Mouse (Mus musculus): ENCODE results near the gene Ankra2. TPM values are rescaled to one million over a fixed set of nuclear protein-coding genes. Genes with fewer than 3 reads are reported as not detected.
A peak's percentile ranks its signal among the peaks of the same experiment; 100 is the strongest.

Gene Ankra2
- polyA plus RNA-seq, 1 experiment from 2014 or later, result 97.6 TPM

DNA sequence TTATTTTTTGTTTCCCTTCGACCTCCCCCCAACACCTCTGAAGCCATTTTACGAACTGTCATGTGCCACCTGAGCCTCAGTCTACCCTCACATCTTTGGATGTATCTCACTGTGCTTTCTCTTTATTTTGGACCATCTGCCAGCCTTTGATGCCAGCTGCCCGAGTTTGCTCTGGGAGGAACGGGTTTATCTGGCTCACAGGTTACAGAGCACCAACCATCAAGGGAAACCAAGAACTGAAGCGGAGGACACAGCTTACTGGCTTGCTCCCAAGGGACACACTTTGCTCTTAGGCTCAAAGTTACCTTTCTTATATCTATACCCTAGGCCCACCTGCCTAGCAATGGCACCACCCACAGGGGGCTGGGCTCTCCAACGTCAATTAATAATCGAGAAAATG is 17.5 kb upstream of the Ankra2 start:
- H3K4me3 ChIP-seq (replicated peaks; ENCODE audit: low read depth, low read length), result no peak overlapping the region
- ATAC-seq (ENCODE audit: low FRiP score, low TSS enrichment), result no peak
- H3K4me1 ChIP-seq (ENCODE audit: control insufficient read depth, insufficient read depth, low read length), result 0 out of 2 replicates have a peak, but pooled peaks cover 4% of the 10 kb centered on the region
- 69% methylated on average over 7 of the region's 7 CpGs for WGBS
- DNase-seq, result no peak
- H3K4me2 ChIP-seq (ENCODE audit: low read length), result no peak overlapping the region
- peaks cover 32% of the 10 kb centered on the region for H3K36me3 ChIP-seq (ENCODE audit: control insufficient read depth, insufficient read depth, low read length)
- H3K27me3 ChIP-seq (ENCODE audit: control insufficient read depth, insufficient read depth, low read length), result no peaks in the 10 kb centered on the region
- no peak overlapping the region for H3K27ac ChIP-seq (replicated peaks; ENCODE audit: low read depth, low read length)
- no peak overlapping the region for H3K9ac ChIP-seq (replicated peaks; ENCODE audit: low read length)
- H3K9me3 ChIP-seq (ENCODE audit: control insufficient read depth, low read length), result no peaks in the 10 kb centered on the region

- Histone ChIP-seq H3K4me3 (replicated peaks; ENCODE audit: low read depth, low read length) (no peak overlapping the region), H3K27ac (replicated peaks; ENCODE audit: low read depth, low read length) (no peak overlapping the region), H3K4me2 (ENCODE audit: low read length) (no peak overlapping the region), H3K27me3 (ENCODE audit: control insufficient read depth, insufficient read depth, low read length) (no peaks in the 10 kb centered on the region), H3K9me3 (ENCODE audit: control insufficient read depth, low read length) (no peaks in the 10 kb centered on the region), H3K36me3 (ENCODE audit: control insufficient read depth, insufficient read depth, low read length) (peaks cover 71% of the 10 kb centered on the region), H3K9ac (replicated peaks; ENCODE audit: low read length) (no peak overlapping the region), H3K4me1 (ENCODE audit: control insufficient read depth, insufficient read depth, low read length) (0 out of 2 replicates have a peak, but pooled peaks cover under 1% of the 10 kb centered on the region)
- ATAC-seq (ENCODE audit: low FRiP score, low TSS enrichment), result no peak
- 93% methylated on average over 10 of the region's 10 CpGs for WGBS
- no peak for DNase-seq
Observed at GRCm38 (mm10) chr13:98249594-98249993, 13.3 kb upstream of the Ankra2 start.

DNA sequence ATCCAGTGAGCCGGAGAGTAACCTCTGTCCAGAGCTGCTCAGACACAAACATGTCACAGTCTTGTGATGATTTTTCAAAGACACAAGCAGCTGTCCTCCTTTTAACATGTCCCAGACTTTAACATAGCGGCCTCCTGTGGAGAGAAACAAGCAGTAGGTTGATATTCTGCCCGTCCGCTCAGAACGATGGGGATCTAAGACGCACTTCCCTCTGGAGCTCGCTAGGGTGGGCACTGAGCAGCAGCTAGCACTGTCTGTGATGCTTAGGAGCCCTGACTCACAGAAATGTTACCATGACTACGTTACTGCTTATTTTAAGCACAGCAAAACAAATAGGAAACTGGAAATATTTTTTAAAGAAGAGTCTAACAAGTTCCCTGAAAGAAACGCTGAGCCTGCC is 8.0 kb upstream of the Ankra2 start:
- DNase-seq (no peak), ATAC-seq (ENCODE audit: low FRiP score, low TSS enrichment) (no peak)
- no peaks in the 10 kb centered on the region for H3K27me3 ChIP-seq (ENCODE audit: control insufficient read depth, insufficient read depth, low read length)
- no peak overlapping the region for H3K9ac ChIP-seq (replicated peaks; ENCODE audit: low read length)
- no peak overlapping the region for H3K4me3 ChIP-seq (replicated peaks; ENCODE audit: low read depth, low read length)
- WGBS, result 77% methylated on average over 9 of the region's 9 CpGs
- H3K4me1 ChIP-seq (ENCODE audit: control insufficient read depth, insufficient read depth, low read length), result no peaks in the 10 kb centered on the region
- H3K4me2 ChIP-seq (ENCODE audit: low read length), result no peak overlapping the region
- no peak overlapping the region for H3K27ac ChIP-seq (replicated peaks; ENCODE audit: low read depth, low read length)
- H3K9me3 ChIP-seq (ENCODE audit: control insufficient read depth, low read length), result no peaks in the 10 kb centered on the region
- H3K36me3 ChIP-seq (ENCODE audit: control insufficient read depth, insufficient read depth, low read length), result peaks cover 84% of the 10 kb centered on the region

DNA sequence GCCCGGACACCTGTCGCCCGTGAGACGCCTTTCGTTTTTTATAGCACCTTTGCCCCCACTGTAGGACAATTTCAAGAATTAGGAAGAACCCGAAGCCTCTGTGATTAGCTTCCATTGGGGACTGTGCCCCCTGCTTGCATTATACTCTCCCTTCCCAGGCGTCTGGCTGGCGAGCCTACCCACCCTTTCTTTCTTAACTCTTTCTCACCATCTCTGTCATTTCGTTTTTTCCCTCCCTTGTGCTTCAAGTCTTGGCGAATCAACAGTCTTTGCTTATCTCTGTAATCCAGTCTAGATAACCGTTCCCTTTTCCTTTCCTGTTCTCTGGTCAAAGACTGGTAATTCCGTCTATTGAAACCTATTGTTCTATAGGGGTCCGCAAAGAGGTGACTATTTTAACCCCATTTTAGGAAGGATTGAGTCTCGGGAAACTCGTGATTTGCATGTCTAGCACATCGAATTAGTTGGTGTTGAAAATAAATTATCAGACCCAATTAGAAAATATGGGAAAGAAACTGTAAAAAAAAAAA is 649 bp downstream of the Ankra2 start:
- Histone ChIP-seq H3K27ac (replicated peaks; ENCODE audit: low read depth, low read length) (peak overlapping the region; percentile 96), H3K4me3 (replicated peaks; ENCODE audit: low read depth, low read length) (peak overlapping the region; percentile 84), H3K9me3 (ENCODE audit: control insufficient read depth, low read length) (no peaks in the 10 kb centered on the region), H3K9ac (replicated peaks; ENCODE audit: low read length) (peak overlapping the region; percentile 92), H3K27me3 (ENCODE audit: control insufficient read depth, insufficient read depth, low read length) (no peaks in the 10 kb centered on the region), H3K4me2 (ENCODE audit: low read length) (peak overlapping the region; percentile 75), H3K36me3 (ENCODE audit: control insufficient read depth, insufficient read depth, low read length) (peaks cover 34% of the 10 kb centered on the region), H3K4me1 (ENCODE audit: control insufficient read depth, insufficient read depth, low read length) (peaks cover 20% of the 10 kb centered on the region; the same call in 1 of the 2 replicates)
- peak; percentile 55; the same call in 1 of the 2 replicates for ATAC-seq (ENCODE audit: low FRiP score, low TSS enrichment)
- WGBS, result under 1% methylated on average over 16 of the region's 16 CpGs
- DNase-seq, result no peak

- ATAC-seq (ENCODE audit: low FRiP score, low TSS enrichment), result no peak
Observed at GRCm38 (mm10) chr13:98264111-98264510, 1.2 kb downstream of the Ankra2 start.

GRCm38 (mm10) chr13:98274023-98274422 is 11.1 kb downstream of the Ankra2 start:
- no peak overlapping the region for H3K9ac ChIP-seq (replicated peaks; ENCODE audit: low read length)
- H3K36me3 ChIP-seq (ENCODE audit: control insufficient read depth, insufficient read depth, low read length), result peaks cover 56% of the 10 kb centered on the region
- H3K4me3 ChIP-seq (replicated peaks; ENCODE audit: low read depth, low read length), result no peak overlapping the region
- WGBS, result 94% methylated on average over 9 of the region's 9 CpGs
- no peak for DNase-seq
- no peak overlapping the region for H3K4me2 ChIP-seq (ENCODE audit: low read length)
- no peak for ATAC-seq (ENCODE audit: low FRiP score, low TSS enrichment)
- H3K4me1 ChIP-seq (ENCODE audit: control insufficient read depth, insufficient read depth, low read length), result no peaks in the 10 kb centered on the region
- H3K27me3 ChIP-seq (ENCODE audit: control insufficient read depth, insufficient read depth, low read length), result no peaks in the 10 kb centered on the region
- H3K27ac ChIP-seq (replicated peaks; ENCODE audit: low read depth, low read length), result no peak overlapping the region
- no peaks in the 10 kb centered on the region for H3K9me3 ChIP-seq (ENCODE audit: control insufficient read depth, low read length)

More at GRCm38 (mm10) chr13:98264111-98264510, 1.2 kb downstream of the Ankra2 start:
- Histone ChIP-seq H3K27me3 (ENCODE audit: control insufficient read depth, insufficient read depth, low read length) (no peaks in the 10 kb centered on the region), H3K9ac (replicated peaks; ENCODE audit: low read length) (peak overlapping the region; percentile 92), H3K4me2 (ENCODE audit: low read length) (peak overlapping the region; percentile 75), H3K36me3 (ENCODE audit: control insufficient read depth, insufficient read depth, low read length) (peaks cover 36% of the 10 kb centered on the region), H3K4me3 (replicated peaks; ENCODE audit: low read depth, low read length) (peak overlapping the region; percentile 84), H3K27ac (replicated peaks; ENCODE audit: low read depth, low read length) (no peak overlapping the region; the same call in 1 of the 2 replicates), H3K9me3 (ENCODE audit: control insufficient read depth, low read length) (no peaks in the 10 kb centered on the region), H3K4me1 (ENCODE audit: control insufficient read depth, insufficient read depth, low read length) (peaks cover 20% of the 10 kb centered on the region; the same call in 1 of the 2 replicates)
- 26% methylated on average over 5 of the region's 5 CpGs for WGBS
- DNase-seq, result peak; percentile 32

GRCm38 (mm10) chr13:98275646-98276045 is 12.8 kb downstream of the Ankra2 start:
- Histone ChIP-seq H3K9ac (replicated peaks; ENCODE audit: low read length) (no peak overlapping the region), H3K4me2 (ENCODE audit: low read length) (no peak overlapping the region), H3K27ac (replicated peaks; ENCODE audit: low read depth, low read length) (no peak overlapping the region), H3K4me1 (ENCODE audit: control insufficient read depth, insufficient read depth, low read length) (no peaks in the 10 kb centered on the region), H3K36me3 (ENCODE audit: control insufficient read depth, insufficient read depth, low read length) (peaks cover 51% of the 10 kb centered on the region), H3K4me3 (replicated peaks; ENCODE audit: low read depth, low read length) (no peak overlapping the region), H3K27me3 (ENCODE audit: control insufficient read depth, insufficient read depth, low read length) (no peaks in the 10 kb centered on the region), H3K9me3 (ENCODE audit: control insufficient read depth, low read length) (no peaks in the 10 kb centered on the region)
- no peak for DNase-seq
- no peak for ATAC-seq (ENCODE audit: low FRiP score, low TSS enrichment)
- 86% methylated on average over 4 of the region's 4 CpGs for WGBS

DNA sequence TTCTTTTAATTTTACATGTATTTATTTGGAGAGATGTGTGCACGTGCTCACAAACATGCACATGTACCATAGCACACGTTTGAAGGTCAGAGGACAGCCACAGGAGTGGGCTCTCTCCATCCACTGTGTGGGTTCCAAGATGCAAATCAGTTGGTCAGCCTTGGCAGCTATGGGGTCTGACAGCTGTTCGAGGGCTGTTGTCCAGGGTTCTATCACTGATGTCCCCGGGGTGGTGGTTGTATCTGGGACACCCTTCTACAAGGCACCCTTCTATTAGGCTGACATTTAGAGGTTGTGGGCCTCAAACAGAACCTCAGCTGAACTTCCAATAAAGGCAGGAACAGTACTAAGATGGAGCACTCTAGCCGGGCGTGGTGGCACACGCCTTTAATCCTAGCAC is 13.4 kb downstream of the Ankra2 start:
- Histone ChIP-seq H3K4me2 (ENCODE audit: low read length) (no peak overlapping the region), H3K36me3 (ENCODE audit: control insufficient read depth, insufficient read depth, low read length) (peaks cover 45% of the 10 kb centered on the region), H3K4me3 (replicated peaks; ENCODE audit: low read depth, low read length) (no peak overlapping the region), H3K9me3 (ENCODE audit: control insufficient read depth, low read length) (no peaks in the 10 kb centered on the region), H3K27ac (replicated peaks; ENCODE audit: low read depth, low read length) (no peak overlapping the region), H3K4me1 (ENCODE audit: control insufficient read depth, insufficient read depth, low read length) (no peaks in the 10 kb centered on the region), H3K27me3 (ENCODE audit: control insufficient read depth, insufficient read depth, low read length) (no peaks in the 10 kb centered on the region), H3K9ac (replicated peaks; ENCODE audit: low read length) (no peak overlapping the region)
- DNase-seq (no peak), ATAC-seq (ENCODE audit: low FRiP score, low TSS enrichment) (no peak)
- WGBS, result 90% methylated on average over 7 of the region's 7 CpGs

DNA sequence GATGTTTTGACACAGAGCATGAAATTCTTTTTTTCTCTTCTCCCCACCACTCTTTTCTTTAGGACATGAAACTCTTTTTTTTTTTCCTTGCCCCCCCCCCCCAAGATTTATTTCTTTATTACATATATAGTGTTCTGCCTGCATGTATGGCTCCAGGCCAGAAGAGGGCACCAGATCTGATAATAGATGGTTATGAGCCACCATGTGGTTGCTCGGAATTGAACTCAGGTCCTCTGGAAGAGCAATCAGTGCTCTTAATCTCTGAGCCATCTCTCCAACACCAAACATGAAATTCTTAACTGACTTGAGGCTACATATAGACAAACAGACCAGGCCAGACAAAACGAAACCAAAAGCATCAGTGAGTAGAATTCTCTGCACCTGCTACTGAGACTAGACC is 14.6 kb downstream of the Ankra2 start:
- 86% methylated on average over 2 of the region's 2 CpGs for WGBS
- H3K9me3 ChIP-seq (ENCODE audit: control insufficient read depth, low read length), result no peaks in the 10 kb centered on the region
- ATAC-seq (ENCODE audit: low FRiP score, low TSS enrichment) (no peak), DNase-seq (no peak)
- H3K27me3 ChIP-seq (ENCODE audit: control insufficient read depth, insufficient read depth, low read length), result no peaks in the 10 kb centered on the region
- no peaks in the 10 kb centered on the region for H3K4me1 ChIP-seq (ENCODE audit: control insufficient read depth, insufficient read depth, low read length)
- no peak overlapping the region for H3K9ac ChIP-seq (replicated peaks; ENCODE audit: low read length)
- H3K4me2 ChIP-seq (ENCODE audit: low read length), result no peak overlapping the region
- H3K27ac ChIP-seq (replicated peaks; ENCODE audit: low read depth, low read length), result no peak overlapping the region
- H3K36me3 ChIP-seq (ENCODE audit: control insufficient read depth, insufficient read depth, low read length), result peaks cover 33% of the 10 kb centered on the region
- H3K4me3 ChIP-seq (replicated peaks; ENCODE audit: low read depth, low read length), result no peak overlapping the region
